Mouse (Mus musculus): ENCODE results near the gene Abca13. TPM values are rescaled to one million over a fixed set of nuclear protein-coding genes. Genes with fewer than 3 reads are reported as not detected.

Gene Abca13
- polyA plus RNA-seq, 1 experiment from 2014 or later: 0.08 TPM

DNA sequence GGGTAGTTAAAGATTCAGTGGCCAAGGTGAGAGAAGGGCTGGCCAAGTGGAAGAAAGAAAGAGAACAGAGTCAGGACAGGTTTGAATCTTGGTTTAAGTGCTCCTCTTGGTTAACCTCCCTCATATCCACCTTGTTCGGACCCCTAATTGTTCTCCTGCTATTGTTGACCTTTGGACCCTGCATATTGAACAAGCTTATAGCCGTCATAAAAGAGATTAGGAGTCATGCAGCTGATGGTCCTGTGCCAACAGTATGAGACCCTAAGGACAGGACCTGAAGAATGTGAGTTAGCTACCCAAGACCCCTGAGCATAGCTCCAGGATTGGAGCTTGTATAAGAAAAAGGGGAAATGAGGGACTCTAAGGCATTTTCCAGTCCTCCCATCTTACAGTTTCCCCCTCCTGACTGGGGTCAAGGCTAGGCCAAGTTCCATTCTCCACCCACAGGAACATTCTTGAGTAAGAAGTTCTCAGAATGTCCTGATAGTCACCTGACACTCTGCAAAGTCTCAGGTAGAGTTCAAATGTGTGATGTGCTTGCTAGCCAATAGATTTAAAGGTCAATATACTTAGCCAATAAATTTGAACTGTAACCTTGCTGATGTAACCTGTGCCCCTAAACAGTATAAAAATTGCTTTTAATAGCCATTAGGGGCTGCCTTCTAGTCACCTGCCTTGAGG, 536.2 kb downstream of the Abca13 start:
- Histone ChIP-seq H3K9ac (replicated peaks; ENCODE audit: low read length) (no peak overlapping the region), H3K4me2 (ENCODE audit: low read depth, low read length) (no peak overlapping the region), H3K27ac (replicated peaks; ENCODE audit: low read depth, low read length) (no peak overlapping the region), H3K4me1 (ENCODE audit: control insufficient read depth, insufficient read depth, low read length) (no peaks in the 10 kb centered on the region), H3K4me3 (ENCODE audit: low read depth, low read length) (no peak overlapping the region), H3K36me3 (replicated peaks; ENCODE audit: control insufficient read depth, insufficient read depth, low read depth, low read length) (no peaks in the 10 kb centered on the region), H3K27me3 (ENCODE audit: control insufficient read depth, insufficient read depth, low read length) (no peaks in the 10 kb centered on the region), H3K9me3 (replicated peaks; ENCODE audit: control insufficient read depth, low read length) (no peaks in the 10 kb centered on the region)
- DNase-seq (ENCODE audit: low spot score): no peak
- ATAC-seq (replicated peaks; ENCODE audit: insufficient number of reproducible peaks, low FRiP score, low TSS enrichment, low read depth): no peak
- WGBS: 81% methylated on average over 2 of the region's 2 CpGs

GRCm38 (mm10) chr11:9731300-9731699, 539.6 kb downstream of the Abca13 start:
- 79% methylated on average over 1 of the region's 1 CpGs for WGBS
- Histone ChIP-seq H3K27me3 (ENCODE audit: control insufficient read depth, insufficient read depth, low read length) (no peaks in the 10 kb centered on the region), H3K9me3 (replicated peaks; ENCODE audit: control insufficient read depth, low read length) (no peaks in the 10 kb centered on the region), H3K4me3 (ENCODE audit: low read depth, low read length) (no peak overlapping the region), H3K4me1 (ENCODE audit: control insufficient read depth, insufficient read depth, low read length) (no peaks in the 10 kb centered on the region), H3K4me2 (ENCODE audit: low read depth, low read length) (no peak overlapping the region), H3K27ac (replicated peaks; ENCODE audit: low read depth, low read length) (no peak overlapping the region), H3K9ac (replicated peaks; ENCODE audit: low read length) (no peak overlapping the region), H3K36me3 (replicated peaks; ENCODE audit: control insufficient read depth, insufficient read depth, low read depth, low read length) (no peaks in the 10 kb centered on the region)
- ATAC-seq (replicated peaks; ENCODE audit: insufficient number of reproducible peaks, low FRiP score, low TSS enrichment, low read depth): no peak
- DNase-seq (ENCODE audit: low spot score): no peak

Other genes with a start within 250 kb of the Abca13 start
- 0.33 TPM in 1 of 2 replicates, not detected in the other for gene Pkd1l1, start 218.7 kb upstream of the Abca13 start, polyA plus RNA-seq (2014; fragmentation: Nextera tagmentation; extraction: Ambion mirVana)
- 22.6 and 24.7 TPM in 2 replicates for gene Hus1, start 180.8 kb upstream of the Abca13 start, polyA plus RNA-seq (2014; fragmentation: Nextera tagmentation; extraction: Ambion mirVana)
- 0.20 and 1.0 TPM in 2 replicates for gene Gm11992, start 143.3 kb upstream of the Abca13 start, polyA plus RNA-seq (2014; fragmentation: Nextera tagmentation; extraction: Ambion mirVana)
- gene Sun3, start 143.0 kb upstream of the Abca13 start, polyA plus RNA-seq (2014; fragmentation: Nextera tagmentation; extraction: Ambion mirVana): 0.18 and 0.24 TPM in 2 replicates
- gene Upp1, start 73.8 kb upstream of the Abca13 start, polyA plus RNA-seq (2014; fragmentation: Nextera tagmentation; extraction: Ambion mirVana): 4.2 and 5.4 TPM in 2 replicates